Mouse (Mus musculus) megakaryocyte progenitor cell, adult 5-6 weeks (primary cell): ENCODE data around the gene Slc7a11. TPM values are rescaled to one million over a fixed set of nuclear protein-coding genes. Genes with fewer than 3 reads are reported as not detected.
A peak's percentile ranks its signal among the peaks of the same experiment; 100 is the strongest.

Experiments used
- ATAC-seq: replicated peaks from 2 replicates; pipeline ENCODE4 v1.8.0; 2016; ENCODE audit warnings: mild to moderate bottlenecking, moderate TSS enrichment, inconsistent platforms; ENCODE audit not compliant: poor library complexity
- total RNA-seq, 2 experiments: library from RNA; stranded (forward) in 1 of 2; stranded (reverse) in 1 of 2; fragments of 157-497, 149-512 nt in 1 of 2; fragments of 200-1000 nt in 1 of 2; gene quantifications; 2 replicates each; pipeline versions ENCODE4 v1.2.3 to v1.2.4; 2015 to 2017

Slc7a11 gene
- total RNA-seq (2015) (1.4 and 2.0 TPM in 2 replicates), total RNA-seq (2017) (1.7 and 4.7 TPM in 2 replicates)

DNA sequence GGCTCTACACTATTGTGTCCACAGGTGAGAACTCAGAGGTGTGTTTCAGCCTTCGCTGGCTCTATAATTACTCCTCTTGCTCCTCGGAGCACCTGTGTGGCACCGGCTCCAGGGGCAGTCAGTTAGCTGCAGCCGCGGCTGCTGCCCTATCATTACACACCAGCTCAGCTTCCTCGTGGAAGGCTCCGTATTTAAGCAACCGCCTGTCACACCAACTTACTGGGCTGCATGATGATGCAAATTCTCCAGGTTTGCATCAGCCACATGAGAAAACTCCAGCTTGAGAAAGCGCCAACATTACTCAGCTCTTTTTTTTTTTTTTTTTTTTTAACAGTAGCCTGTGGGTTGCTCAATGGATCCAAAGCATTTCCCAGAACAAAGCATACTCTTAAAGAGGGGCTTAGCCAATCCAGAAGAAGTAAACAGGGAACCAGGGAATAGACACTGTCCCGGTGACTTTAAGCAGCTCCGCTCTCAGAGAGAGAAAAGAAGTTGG, at the start of gene Slc7a11:
TSS of gene Slc7a11 (minus strand) at position 194 of the 496 bp plus-strand sequence.
- peak; percentile 93 for ATAC-seq

DNA sequence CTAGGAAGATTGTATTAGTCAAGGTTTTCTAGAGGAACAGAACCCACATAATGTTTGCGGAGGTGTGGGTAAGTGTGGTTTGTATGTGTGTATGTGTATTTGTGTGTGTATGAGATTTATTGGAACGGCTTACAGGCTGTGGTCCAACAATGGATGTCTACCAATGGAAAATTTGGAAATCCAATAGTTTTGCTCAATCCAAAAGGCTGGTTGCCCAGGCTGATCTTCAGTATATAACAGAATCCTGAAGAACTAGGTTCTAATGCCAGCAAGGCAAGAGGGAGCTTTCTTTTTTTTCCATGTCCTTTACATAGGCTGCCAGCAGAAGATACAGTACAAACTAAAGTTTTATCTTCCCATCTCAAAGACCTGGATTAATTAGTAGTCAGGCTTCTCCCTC, 48.3 kb upstream of the Slc7a11 start:
- ATAC-seq = no peak

DNA sequence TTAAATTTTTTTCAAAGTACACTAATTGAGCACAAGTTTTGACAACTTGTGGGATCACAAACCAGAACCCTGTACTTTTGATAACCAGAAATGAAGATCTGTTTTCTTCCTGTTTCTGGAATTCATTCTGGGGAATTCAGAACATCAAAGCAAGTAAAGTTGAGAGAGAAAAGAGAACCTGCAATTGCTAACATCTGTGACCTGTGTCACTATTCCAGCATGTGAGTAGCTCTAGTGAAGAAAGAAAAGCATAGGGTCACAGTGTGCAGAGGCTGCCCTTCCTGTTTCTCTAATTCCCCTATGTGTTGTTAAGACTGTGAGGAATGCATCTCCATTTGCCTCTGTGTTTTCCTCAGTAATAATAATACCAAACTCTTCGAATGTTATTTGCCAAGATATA, 40.7 kb upstream of the Slc7a11 start:
- ATAC-seq = no peak

DNA sequence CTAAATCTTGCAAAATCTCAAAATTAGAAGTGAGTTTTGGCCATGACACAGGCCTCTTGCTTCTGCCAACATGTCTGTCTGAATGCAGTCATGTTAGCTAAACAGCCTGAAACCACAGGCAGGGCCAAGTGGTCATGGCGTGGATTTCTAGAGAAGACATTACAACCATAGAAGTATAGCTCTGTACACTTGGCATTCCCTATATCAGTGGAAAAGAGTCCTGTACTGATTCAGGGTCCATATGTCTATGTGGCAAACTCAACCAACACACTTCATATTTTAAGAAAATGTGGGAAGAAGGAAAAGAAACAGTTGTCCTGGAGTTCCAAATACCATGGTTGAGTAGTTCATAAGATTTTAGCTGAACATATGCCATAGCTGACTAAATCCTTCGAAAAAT, 18.8 kb upstream of the Slc7a11 start:
- ATAC-seq = no peak

DNA sequence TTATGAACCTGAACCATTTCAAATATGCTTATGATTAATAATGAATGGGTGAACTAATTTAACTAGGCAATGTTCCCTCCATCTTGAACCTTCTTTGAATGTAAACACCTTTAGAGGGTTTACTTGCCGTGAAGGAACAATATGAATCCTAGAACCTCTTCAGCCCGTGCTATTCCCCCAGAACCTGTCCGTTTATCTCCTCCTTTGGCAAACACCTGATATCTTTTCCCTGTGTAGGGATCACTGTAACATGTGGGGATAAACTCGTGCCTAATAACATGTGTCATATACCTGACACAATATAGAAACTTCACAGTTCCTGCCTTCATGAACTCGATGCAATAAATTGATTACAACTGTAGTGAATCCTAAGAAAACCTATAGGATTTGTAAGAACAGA, 13.7 kb upstream of the Slc7a11 start:
- ATAC-seq = no peak

DNA sequence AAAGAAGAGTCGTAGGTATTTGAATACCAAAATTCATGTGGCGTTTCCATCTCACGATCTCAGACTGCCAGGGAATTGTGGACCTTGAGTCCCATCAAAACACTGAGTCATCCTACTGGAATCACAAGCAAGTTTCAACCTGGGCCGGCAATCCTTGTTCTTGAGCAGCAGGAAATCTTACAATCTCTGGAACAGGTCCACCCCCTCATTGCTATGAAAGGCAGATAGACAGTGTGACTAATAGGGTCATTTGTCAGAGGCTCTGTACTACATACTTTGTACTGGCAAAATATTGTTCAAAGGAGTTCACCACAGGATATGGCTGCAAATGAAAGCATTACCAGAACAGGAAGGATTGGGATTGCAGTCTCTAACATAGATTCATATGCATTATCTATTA, 13.2 kb upstream of the Slc7a11 start:
- no peak for ATAC-seq

DNA sequence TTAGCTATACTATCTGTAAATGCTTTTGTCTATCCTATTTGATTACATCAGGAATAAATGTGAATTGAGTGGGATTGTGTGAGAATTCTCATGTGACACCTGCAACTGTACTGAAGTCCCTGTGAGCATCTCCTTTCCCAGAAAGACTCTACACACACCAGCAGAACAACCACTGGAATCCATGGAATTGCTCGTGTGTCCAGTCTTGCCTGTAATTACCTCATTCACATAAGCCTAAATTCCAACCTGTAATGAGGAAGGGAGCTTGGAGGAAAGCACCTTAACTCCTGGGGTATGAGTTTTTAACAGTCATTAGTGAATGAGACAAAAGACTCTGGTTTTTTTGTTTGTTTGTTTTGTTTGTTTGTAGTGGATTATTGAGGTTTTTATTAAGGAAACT, 12.6 kb upstream of the Slc7a11 start:
- ATAC-seq = no peak

DNA sequence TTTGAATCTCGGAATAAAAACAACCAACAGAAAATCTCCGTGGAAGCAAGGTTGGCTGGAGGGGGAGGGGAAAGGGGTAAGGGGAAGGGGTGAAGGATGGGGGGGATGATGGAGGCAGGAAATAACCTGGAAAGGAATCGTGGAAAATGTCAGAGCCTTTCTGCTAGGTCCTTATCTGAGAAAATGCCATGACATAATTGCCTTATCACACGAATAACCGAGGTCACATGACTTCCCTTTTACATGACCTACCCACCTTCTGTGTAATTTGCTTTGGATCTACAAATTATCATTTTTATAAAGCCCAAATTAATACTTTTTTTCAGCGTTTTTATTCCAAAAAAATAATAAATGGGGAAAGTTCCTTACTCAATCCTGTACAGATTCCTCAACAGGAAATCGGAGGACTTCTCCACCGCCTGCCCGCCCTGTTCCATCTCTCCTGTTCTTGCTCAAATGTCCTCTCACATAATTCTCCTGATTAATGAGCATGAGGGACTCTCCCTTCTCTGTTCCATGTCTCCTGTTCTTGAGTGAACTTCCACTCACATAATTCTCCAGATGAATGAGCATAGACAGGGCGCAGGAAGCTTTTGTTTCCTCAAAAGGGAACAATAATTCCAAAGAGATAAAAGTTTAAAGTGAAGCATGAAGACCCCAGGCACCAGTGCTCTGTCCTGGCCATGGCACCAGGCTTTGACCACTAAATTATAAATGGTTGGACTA, 1.8 kb upstream of the Slc7a11 start:
- no peak for ATAC-seq

DNA sequence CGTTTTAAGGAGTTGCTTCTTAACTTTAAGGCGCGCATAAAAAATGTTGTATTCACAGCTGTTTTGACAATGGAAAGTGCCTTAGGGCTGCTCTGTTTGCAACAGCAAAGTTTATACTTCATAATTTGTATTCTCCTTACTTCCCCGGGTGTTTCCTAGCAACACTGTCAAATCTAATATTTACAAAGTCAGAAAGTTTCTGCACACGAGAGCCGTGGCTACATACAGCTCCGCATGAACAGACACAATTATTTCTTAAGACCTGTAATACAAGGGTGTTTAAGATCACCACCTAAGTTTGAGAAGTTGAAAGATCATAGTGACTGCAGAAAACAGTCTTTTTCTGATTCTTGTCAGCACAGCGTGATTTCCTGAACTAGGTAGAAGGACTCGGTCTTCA, 528 bp upstream of the Slc7a11 start:
- peak; percentile 4; the same call in 1 of the 2 replicates for ATAC-seq

DNA sequence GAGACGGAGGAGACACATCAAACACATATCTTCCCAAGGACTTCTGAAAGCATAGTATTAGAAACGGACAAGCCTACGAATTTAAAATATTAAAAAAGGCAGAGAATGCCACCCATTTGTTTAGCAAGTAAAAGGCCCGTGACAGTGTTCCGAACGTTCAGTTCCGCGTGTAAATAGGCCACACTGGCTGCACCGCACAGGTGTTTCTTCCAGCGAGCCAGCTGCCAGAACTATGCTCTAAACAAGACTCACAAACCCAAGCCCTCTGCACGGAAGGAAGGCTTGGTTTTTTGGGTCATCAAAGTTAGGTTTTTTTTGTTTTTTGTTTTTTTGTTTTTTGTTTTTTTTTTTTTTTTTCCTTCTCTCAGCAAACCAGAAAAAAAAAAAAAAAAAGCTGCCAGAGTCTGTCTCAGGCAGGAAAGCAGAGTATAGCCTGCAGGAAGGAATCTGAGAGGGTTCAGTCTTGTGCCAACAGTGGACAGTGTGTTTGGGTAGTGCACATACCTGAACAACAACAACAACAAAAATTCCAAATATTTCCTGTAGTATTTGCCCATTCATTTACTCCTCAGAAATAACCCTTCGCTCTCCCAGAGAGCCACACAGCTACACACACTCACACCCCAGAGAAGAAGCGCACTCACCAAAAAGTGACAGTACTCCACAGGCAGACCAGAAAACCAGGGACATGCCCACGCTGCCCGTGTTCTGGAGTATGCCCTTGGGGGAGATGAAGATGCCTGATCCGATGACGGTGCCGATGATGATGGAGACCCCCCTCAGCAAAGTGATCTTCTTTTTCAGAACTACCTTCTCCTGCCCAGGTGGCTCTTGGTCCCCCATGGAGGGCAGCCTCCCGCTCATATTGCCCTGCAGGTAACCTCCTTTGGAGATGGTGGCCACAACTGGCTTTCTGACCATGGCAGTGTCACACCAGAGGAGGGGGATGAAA, 797 bp downstream of the Slc7a11 start:
- ATAC-seq = no peak

DNA sequence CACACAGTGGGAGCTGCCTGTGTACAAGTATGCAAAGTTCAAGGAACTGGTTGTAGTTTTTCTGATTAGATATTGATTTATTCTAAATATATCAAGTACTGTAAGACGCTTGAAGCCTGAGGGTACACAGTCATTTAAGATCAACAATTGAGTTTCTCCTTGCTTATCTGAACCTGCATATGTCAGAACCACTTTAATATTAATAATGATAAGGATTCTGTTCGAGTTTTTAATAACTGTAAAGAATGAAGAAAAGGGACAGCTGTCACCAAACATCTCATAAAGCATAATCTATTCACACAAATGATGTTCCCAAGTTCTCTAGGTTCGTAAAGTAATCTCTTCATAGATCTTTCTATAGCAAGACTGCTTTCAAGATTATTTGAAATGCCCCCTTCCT, 2.1 kb downstream of the Slc7a11 start:
- no peak for ATAC-seq

DNA sequence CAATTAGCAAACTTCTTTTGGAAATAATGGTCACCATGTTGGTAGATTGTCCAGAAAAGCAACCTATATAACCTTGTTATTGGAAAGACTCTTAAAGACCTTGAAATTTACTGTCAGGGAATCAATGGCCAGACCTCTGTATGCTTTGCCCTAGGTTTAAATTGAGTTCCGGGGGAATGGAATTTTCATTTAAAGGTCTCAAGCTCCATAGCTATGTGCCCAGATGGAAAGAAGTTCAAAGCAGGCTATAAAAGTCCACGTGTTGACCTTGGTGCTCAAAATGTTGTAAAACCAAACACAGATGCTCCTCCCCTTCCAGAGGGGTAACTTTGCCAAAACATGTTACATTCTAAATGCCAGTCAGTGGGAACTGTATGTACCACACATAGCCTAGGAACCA, 3.0 kb downstream of the Slc7a11 start:
- no peak for ATAC-seq

DNA sequence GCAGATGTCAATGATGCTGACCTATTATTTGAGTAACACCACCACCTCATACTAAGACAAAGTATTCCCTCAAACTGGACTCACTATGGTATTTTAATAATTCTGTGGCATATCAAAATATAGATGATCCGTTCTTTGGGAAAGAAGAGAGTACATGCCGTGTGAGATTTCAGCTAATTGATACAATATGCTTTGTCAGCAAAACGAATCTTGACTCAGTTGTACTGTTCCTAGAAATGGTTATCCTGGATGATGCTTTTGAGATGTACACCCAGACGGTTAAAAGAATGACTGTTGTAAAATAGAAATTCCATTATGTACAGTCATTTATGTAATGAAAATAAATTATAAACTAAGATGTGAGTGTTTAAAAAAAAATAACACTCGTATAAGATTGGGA, 4.0 kb downstream of the Slc7a11 start:
- no peak for ATAC-seq

DNA sequence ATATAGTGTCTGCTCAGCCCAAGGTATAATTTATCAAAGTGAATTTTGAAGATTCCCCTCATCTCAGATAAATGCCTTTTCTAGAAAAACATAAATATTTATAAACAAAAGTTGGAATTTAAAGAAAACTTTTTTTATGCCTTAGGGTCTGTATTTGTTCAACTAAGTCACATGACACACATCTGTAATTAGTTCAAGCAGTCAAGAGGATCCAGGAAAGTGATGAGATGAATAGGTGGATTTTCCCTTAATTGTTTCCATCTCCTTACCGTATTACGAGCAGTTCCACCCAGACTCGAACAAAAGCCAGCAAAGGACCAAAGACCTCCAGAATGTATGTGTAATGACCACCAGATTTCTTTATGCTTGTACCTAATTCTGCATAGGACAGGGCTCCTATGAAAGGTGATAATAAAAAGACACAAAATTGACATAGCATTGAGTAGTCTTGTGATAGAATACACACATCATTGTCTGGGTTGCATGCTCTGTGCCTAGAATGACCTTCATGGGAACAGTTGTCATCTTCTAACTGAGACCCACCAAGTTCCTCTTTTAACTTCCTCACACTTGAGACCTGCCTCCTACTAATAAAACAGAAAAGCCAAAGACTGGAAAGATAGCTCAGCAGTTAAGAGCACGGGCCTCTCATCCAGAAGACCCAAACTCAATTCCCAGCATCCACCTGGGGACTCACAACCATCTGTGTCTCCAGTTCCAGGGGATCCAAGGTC, 4.7 kb downstream of the Slc7a11 start:
- peak; percentile 39 for ATAC-seq

DNA sequence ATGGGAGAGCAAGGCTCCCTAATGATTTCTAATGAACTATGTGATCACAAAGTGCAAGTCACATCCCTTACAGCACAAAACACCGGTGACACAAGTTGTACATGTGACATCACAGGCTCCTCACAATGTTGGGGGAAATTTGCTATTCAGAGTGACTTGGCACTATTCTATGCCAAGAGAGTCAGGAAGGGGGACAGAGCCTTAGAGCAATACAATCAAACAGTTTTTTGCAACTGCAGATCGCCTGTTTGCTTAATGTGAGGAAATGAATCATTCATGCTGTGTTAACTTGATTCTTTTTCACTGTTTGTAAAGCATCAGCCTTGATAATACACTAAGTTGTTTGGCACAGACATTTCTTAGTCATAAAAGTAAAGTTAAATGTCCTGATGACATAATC, 5.3 kb downstream of the Slc7a11 start:
- ATAC-seq = peak; percentile 78

DNA sequence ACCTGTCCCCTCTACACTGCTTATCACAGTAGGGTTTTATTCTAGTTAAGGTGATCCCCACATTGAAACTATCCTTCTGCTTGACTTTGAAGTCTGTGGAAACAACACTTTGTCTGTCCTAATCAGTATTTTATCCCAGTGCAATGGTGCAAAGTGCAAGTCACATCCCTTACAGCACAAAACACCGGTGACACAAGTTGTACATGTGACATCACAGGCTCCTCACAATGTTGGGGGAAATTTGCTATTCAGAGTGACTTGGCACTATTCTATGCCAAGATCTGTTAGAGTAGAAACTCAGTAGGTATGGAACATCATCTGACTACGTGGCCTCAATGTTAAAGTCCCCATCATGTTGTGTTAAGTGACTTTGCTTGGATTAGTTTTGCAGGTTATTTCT, 7.0 kb downstream of the Slc7a11 start:
- peak; percentile 59 for ATAC-seq

DNA sequence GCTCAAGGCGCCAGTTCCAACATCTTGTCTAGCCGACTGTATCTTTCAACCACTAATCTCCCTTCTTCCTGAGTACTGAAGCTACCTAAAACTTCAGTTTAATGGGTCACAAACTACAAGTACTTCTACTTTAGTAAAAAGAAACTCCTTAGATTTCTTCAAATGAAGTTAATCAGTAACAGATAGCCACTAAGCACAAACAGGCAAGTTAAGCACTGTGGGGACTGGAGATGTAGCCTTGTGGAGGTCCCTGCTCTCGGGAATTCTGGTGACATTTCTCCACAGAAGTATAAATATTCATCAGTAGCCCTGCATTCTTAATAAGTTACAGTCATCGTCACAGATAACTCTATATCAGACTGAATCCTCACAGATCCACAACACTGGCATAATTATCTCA, 9.6 kb downstream of the Slc7a11 start:
- ATAC-seq = no peak

DNA sequence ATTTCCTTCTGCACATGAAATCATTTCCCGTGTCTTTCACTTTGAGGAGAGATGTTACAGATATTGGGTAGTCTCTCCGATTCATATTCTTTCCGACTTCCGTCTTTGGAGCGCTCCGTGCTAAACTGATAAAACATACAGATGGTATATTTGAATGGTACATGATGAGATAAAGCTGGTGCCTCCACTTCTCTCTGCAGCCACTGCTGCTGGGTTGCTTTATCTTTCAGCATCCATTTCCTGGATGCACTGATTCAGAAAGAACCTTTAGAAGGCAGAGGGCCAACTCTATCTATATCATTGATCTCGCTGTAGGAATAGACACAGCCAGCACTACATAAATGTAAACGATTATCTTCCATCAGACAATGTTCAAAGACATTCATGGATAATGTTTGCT, 12.6 kb downstream of the Slc7a11 start:
- ATAC-seq = no peak

DNA sequence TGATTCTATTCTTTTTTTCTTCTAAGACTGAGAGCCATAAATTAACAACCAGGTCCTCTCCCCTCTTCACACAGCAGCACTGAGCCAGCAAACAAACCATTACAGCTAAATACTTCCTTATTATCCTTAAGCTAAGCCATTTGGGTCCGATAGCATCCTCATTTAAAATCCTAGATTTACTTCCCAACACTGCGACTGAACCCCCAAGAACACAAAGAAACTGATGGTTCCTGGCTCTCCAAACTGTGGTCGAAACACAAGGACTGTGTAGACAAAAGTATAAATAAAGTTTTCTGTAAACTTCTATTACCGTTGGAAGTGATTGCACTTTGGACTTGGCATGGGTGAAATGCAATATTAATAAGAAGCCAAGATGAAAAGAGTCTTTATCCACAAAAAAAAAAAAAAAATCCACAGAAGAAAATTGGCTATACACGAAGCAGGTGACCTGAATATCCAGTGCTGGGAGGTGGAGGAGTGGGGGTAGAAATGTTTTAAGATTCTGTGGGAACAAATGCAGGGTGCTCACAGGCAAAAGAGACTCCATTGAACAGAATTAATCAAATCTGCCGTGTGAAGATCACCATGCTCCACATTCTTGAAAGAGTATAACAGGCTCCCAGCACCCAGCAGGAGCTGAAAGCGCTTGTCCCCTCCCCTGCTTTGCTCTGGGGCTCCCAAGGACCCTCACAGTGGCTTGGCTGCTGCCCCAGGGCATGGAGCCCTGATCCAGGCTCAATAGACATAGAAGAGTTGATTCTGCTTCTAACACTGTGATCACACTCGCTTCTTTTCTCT, 21.7 kb downstream of the Slc7a11 start:
- ATAC-seq = no peak

DNA sequence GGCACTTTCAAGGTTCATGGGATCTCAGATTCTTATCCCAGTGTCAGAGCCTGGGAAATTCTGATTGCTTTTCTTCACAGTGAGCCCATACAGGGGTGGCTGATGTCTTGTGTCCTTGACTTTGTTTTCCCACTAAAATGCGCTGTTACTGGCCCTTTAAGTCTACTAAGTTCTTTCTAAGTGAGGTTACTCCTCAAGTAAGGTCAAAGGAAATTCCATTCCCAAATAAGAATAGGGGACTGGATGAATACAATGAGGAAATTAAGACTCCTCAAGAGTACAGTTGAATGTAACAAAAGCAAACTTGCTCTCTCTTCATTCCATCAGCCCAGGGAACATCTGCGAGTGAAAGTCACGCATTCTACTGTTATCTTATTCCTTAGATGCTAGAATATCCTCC, 24.3 kb downstream of the Slc7a11 start:
- ATAC-seq = no peak
